Mouse (Mus musculus): Measurements from ENCODE around the gene Lyve1.

DNA sequence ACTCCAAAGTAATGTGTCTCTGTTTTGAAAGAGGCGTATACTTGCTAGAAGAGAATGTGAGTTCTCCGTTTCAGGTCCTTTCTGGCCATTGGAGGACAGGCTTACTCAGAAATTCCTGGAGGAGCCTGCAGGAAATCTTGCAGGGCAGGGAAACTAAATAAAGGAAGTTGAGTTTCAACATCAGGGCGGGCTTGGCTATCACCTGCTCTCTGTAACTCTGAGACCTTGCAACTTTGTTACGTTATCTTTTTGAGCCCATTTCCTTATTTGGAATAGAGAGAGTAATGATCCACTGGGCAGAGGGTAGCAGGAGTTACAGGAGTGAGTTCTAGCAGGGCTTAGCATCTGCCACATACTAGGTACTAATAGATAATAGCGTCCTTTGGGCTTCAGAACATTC lies 2.9 kb downstream of the Lyve1 start:
- TF ChIP-seq USF1 (IDR thresholded peaks at IDR 0.05; ENCODE audit: low read depth, low read length) (no peak), JUND (IDR thresholded peaks at IDR 0.05; ENCODE audit: low read depth, low read length) (no peak), TAL1 (IDR thresholded peaks at IDR 0.05; ENCODE audit: low read length) (no peak), CTCF (IDR thresholded peaks at IDR 0.05 in 2 of 3, conservative IDR thresholded peaks at IDR 0.05 in 1 of 3; ENCODE audit: control insufficient read depth in 1 of 3, insufficient read depth in 1 of 3, low read depth in 2 of 3, low read length in 3 of 3, poor library complexity in 1 of 3, severe bottlenecking in 1 of 3) (no peak)

Data from MEL (cell line).